Mouse (Mus musculus) cerebellum, adult 2 months (tissue): Measurements from ENCODE around the gene Mccc2.

Source experiments
- CTCF ChIP-seq: fragments of 200-500 bp; IDR thresholded peaks from 2 replicates; pipeline ENCODE4 v1.5.1; 2011; ENCODE audit warnings: low read depth, mild to moderate bottlenecking, control low read depth, low read length, moderate library complexity, borderline replicate concordance; ENCODE audit not compliant: insufficient read depth
- POLR2A ChIP-seq: fragments of 200-500 bp; IDR thresholded peaks from 2 replicates; pipeline ENCODE4 v1.6.1; 2011; ENCODE audit warnings: low read length, control low read depth, borderline replicate concordance; ENCODE audit not compliant: insufficient read depth

GRCm38 (mm10) chr13:99926249-99926648 lies 89.2 kb downstream of the Mccc2 start:
- no peak for TF ChIP-seq CTCF
- no peak for TF ChIP-seq POLR2A
